ENCODE assay signal across 24 mouse cellular contexts in the genomic region with DNA sequence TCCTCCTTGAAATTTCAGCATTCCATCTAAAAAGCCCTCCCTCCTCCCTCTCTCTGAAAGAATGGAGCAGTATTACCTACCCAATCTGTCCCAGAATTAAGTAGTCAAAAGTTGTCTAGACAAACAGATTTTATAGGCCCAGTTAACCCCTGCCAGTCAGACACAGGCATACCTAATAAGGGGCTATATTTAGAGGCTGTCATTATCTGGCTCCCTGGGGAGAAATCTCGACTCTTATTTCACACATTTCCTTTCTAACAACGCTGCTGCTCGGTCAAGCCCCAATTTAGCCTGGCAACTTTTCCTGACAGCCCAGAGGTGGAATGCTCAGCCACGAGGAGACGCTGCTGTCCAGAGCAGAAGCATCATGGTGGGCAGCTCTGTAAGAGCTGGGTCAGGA. TPM values are rescaled to one million over a fixed set of nuclear protein-coding genes. Genes with fewer than 3 reads are reported as not detected.
DNase-seq lines count a peak whose midpoint lies in the region; ATAC-seq and TF ChIP-seq lines count a peak whose summit lies in the region.
"Had no signal": no experiment of that assay in that cellular context is flagged by ENCODE, and none has a peak within 500 bp of the region (broad histone marks: within the 10 kb centered on the region; RNA-seq: fewer than 3 reads in every experiment).

No protein-coding gene starts in this region.

- H3K27ac ChIP-seq in midbrain, postnatal 0 days (ENCODE audit: low read depth, low read length) = no peak overlapping the region
- no peak overlapping the region for H3K27ac ChIP-seq in midbrain, embryonic 10.5 days (replicated peaks)
- no peak overlapping the region for H3K27ac ChIP-seq in embryonic facial prominence, embryonic 11.5 days (replicated peaks; ENCODE audit: low read depth, low read length)
- peak overlapping the region; percentile 87 for H3K27ac ChIP-seq in limb, embryonic 10.5 days
- H3K27ac ChIP-seq: forebrain, embryonic 13.5 days; heart, embryonic 10.5 days; hindbrain, embryonic 15.5 days; kidney, postnatal 0 days; liver, embryonic 15.5 days; macrophage; midbrain, embryonic 13.5 days; neural tube, embryonic 15.5 days had no signal

- H3K79me2 ChIP-seq in myocyte (ENCODE audit: control insufficient read depth, insufficient read depth) = no peaks in the 10 kb centered on the region

- 0 out of 2 replicates have a peak, but pooled peaks cover 5% of the 10 kb centered on the region for H3K4me1 ChIP-seq in midbrain, postnatal 0 days (ENCODE audit: insufficient read depth, low read length)
- peaks cover 10% of the 10 kb centered on the region; the same call in 1 of the 2 replicates for H3K4me1 ChIP-seq in midbrain, embryonic 10.5 days
- peaks cover 7% of the 10 kb centered on the region for H3K4me1 ChIP-seq in embryonic facial prominence, embryonic 11.5 days (ENCODE audit: control insufficient read depth, insufficient read depth, low read length)
- peaks cover 53% of the 10 kb centered on the region for H3K4me1 ChIP-seq in limb, embryonic 10.5 days
- H3K4me1 ChIP-seq: liver, embryonic 15.5 days; midbrain, embryonic 13.5 days had no signal

- no peaks in the 10 kb centered on the region for H3K27me3 ChIP-seq in midbrain, postnatal 0 days (ENCODE audit: insufficient read depth, low read length)
- no peaks in the 10 kb centered on the region for H3K27me3 ChIP-seq in midbrain, embryonic 10.5 days (ENCODE audit: low read depth, poor library complexity, severe bottlenecking)
- no peaks in the 10 kb centered on the region for H3K27me3 ChIP-seq in embryonic facial prominence, embryonic 11.5 days (ENCODE audit: control insufficient read depth, insufficient read depth, low read length)
- H3K27me3 ChIP-seq in limb, embryonic 10.5 days (ENCODE audit: low read depth, poor library complexity, severe bottlenecking) = 0 out of 2 replicates have a peak, but pooled peaks cover 4% of the 10 kb centered on the region
- no peaks in the 10 kb centered on the region for H3K27me3 ChIP-seq in myocyte (ENCODE audit: control insufficient read depth, insufficient read depth, insufficient read length)
- H3K27me3 ChIP-seq: forebrain, embryonic 13.5 days; hindbrain, embryonic 15.5 days; liver, embryonic 15.5 days; neural tube, embryonic 15.5 days had no signal

- no peak overlapping the region for H3K4me3 ChIP-seq in midbrain, postnatal 0 days (ENCODE audit: low read depth, low read length)
- no peak overlapping the region for H3K4me3 ChIP-seq in midbrain, embryonic 10.5 days
- H3K4me3 ChIP-seq in embryonic facial prominence, embryonic 11.5 days (ENCODE audit: low read depth, low read length) = no peak overlapping the region
- H3K4me3 ChIP-seq in limb, embryonic 10.5 days = no peak overlapping the region
- H3K4me3 ChIP-seq in myocyte = no peak overlapping the region
- H3K4me3 ChIP-seq: forebrain, embryonic 13.5 days; heart, embryonic 10.5 days; hindbrain, embryonic 15.5 days; liver, embryonic 15.5 days; midbrain, embryonic 13.5 days; neural tube, embryonic 15.5 days had no signal

- 0 out of 2 replicates have a peak, but pooled peaks have one; percentile 5 for TF ChIP-seq CTCF in midbrain, postnatal 0 days (IDR thresholded peaks at IDR 0.05)

- DNase-seq in midbrain, postnatal 0 days (ENCODE audit: low spot score) = peak; percentile 12
- no peak for DNase-seq in midbrain, embryonic 10.5 days (ENCODE audit: low spot score)
- peak; percentile 67 for DNase-seq in embryonic facial prominence, embryonic 11.5 days (ENCODE audit: low spot score)
- peak; percentile 63 for DNase-seq in limb, embryonic 10.5 days (ENCODE audit: low spot score)
- no peak for DNase-seq in cerebellum, adult 9-11 months
- no peak for DNase-seq in adrenal gland, adult 2 months
- DNase-seq in Muller cell, postnatal 12 days (ENCODE audit: inconsistent ontology term) = no peak
- DNase-seq: adrenal gland, postnatal 14 days; cerebellum, adult 11 months; cerebellum, postnatal 14 days; heart, postnatal 10 days; kidney, adult 11 months; right cerebral cortex, postnatal 25 days; thymus, postnatal 4 days had no signal

- no peak overlapping the region for H3K4me2 ChIP-seq in midbrain, postnatal 0 days (ENCODE audit: low read depth, low read length, poor library complexity, severe bottlenecking)
- H3K4me2 ChIP-seq in embryonic facial prominence, embryonic 11.5 days (ENCODE audit: low read depth, low read length) = no peak overlapping the region
- peak overlapping the region; percentile 12 for H3K4me2 ChIP-seq in myocyte (ENCODE audit: low read depth)
- H3K4me2 ChIP-seq: forebrain, embryonic 13.5 days; hindbrain, embryonic 15.5 days; liver, embryonic 15.5 days; midbrain, embryonic 13.5 days; neural tube, embryonic 15.5 days had no signal

- WGBS in midbrain, postnatal 0 days = 23% methylated on average over 5 of the region's 5 CpGs
- 59% methylated on average over 5 of the region's 5 CpGs for WGBS in midbrain, embryonic 10.5 days
- 10% methylated on average over 5 of the region's 5 CpGs for WGBS in embryonic facial prominence, embryonic 11.5 days
- WGBS in limb, embryonic 10.5 days = 13% methylated on average over 5 of the region's 5 CpGs

- ATAC-seq in midbrain, postnatal 0 days (ENCODE audit: low FRiP score) = no peak
- ATAC-seq in embryonic facial prominence, embryonic 11.5 days (replicated peaks; ENCODE audit: insufficient number of reproducible peaks, low FRiP score, low TSS enrichment, low read depth) = no peak
- ATAC-seq: activated CD4-positive, CD25-positive, alpha-beta regulatory T cell, adult 4 months; forebrain, embryonic 13.5 days; midbrain, embryonic 13.5 days had no signal

- no peaks in the 10 kb centered on the region for H3K9me3 ChIP-seq in midbrain, postnatal 0 days (ENCODE audit: low read length)
- no peaks in the 10 kb centered on the region for H3K9me3 ChIP-seq in midbrain, embryonic 10.5 days (replicated peaks)
- no peaks in the 10 kb centered on the region for H3K9me3 ChIP-seq in embryonic facial prominence, embryonic 11.5 days (replicated peaks; ENCODE audit: control insufficient read depth, low read length)
- H3K9me3 ChIP-seq in limb, embryonic 10.5 days (replicated peaks) = no peaks in the 10 kb centered on the region
- H3K9me3 ChIP-seq: forebrain, embryonic 13.5 days; heart, embryonic 10.5 days; hindbrain, embryonic 15.5 days; liver, embryonic 15.5 days; midbrain, embryonic 13.5 days; neural tube, embryonic 15.5 days had no signal

- H3K9ac ChIP-seq in midbrain, postnatal 0 days (replicated peaks; ENCODE audit: low read length, poor library complexity, severe bottlenecking) = no peak overlapping the region
- H3K9ac ChIP-seq in embryonic facial prominence, embryonic 11.5 days (replicated peaks; ENCODE audit: low read length) = no peak overlapping the region
- H3K9ac ChIP-seq: forebrain, embryonic 13.5 days; hindbrain, embryonic 15.5 days; liver, embryonic 15.5 days; midbrain, embryonic 13.5 days; neural tube, embryonic 15.5 days had no signal

- H3K36me3 ChIP-seq in midbrain, postnatal 0 days (ENCODE audit: insufficient read depth, low read length) = no peaks in the 10 kb centered on the region
- H3K36me3 ChIP-seq in midbrain, embryonic 10.5 days = no peaks in the 10 kb centered on the region
- no peaks in the 10 kb centered on the region for H3K36me3 ChIP-seq in embryonic facial prominence, embryonic 11.5 days (replicated peaks; ENCODE audit: control insufficient read depth, insufficient read depth, low read depth, low read length)
- no peaks in the 10 kb centered on the region for H3K36me3 ChIP-seq in limb, embryonic 10.5 days
- H3K36me3 ChIP-seq in myocyte (ENCODE audit: control insufficient read depth, insufficient read depth) = no peaks in the 10 kb centered on the region
- H3K36me3 ChIP-seq: heart, embryonic 10.5 days; hindbrain, embryonic 15.5 days; liver, embryonic 15.5 days; midbrain, embryonic 13.5 days; neural tube, embryonic 15.5 days had no signal

- TF ChIP-seq POLR2A in myocyte (IDR thresholded peaks at IDR 0.05; ENCODE audit: insufficient read length, low read depth) = no peak

- no peak overlapping the region for H3ac ChIP-seq in myocyte (ENCODE audit: control insufficient read depth, insufficient read length)

TF ChIP-seq in myocyte, 11 proteins besides CTCF, POLR2A, EP300 and RAD21:
- TF ChIP-seq E2F4 (IDR thresholded peaks at IDR 0.05; ENCODE audit: insufficient read depth) (no peak), USF1 (IDR thresholded peaks at IDR 0.05; ENCODE audit: low read depth) (no peak)

RNA-seq across cellular contexts. Expression of a gene that starts 47.6 kb away (rescaled TPM):
- 2.3 and 2.6 TPM in 2 replicates for total RNA-seq in midbrain, postnatal 0 days (2014; rRNA removed)
- polyA plus RNA-seq in midbrain, postnatal 0 days (2015; fragmentation: Nextera tagmentation; extraction: Ambion mirVana) = 0.52 and 0.65 TPM in 2 replicates
- 2.3 and 3.4 TPM in 2 replicates for polyA plus RNA-seq in midbrain, embryonic 10.5 days (2016; fragmentation: Nextera tagmentation; extraction: Ambion mirVana)
- polyA plus RNA-seq in embryonic facial prominence, embryonic 11.5 days (2014; fragmentation: Nextera tagmentation; extraction: Ambion mirVana) = 2.5 and 2.7 TPM in 2 replicates
- polyA plus RNA-seq in limb, embryonic 10.5 days (2016; fragmentation: Nextera tagmentation; extraction: Ambion mirVana) = 0.45 and 2.2 TPM in 2 replicates
- polyA plus RNA-seq in myocyte (2012; fragmentation: generic; extraction: Trizol) = 0.54 TPM
- 1 to 10 TPM; 1.9 to 3.5 TPM for total RNA-seq in adrenal gland, adult 2 months (2021)
- 1.3 and 1.5 TPM in 2 replicates for polyA plus RNA-seq in adrenal gland, adult 2 months (2012; rRNA removed)
- polyA plus RNA-seq: macrophage had no signal

Comparison
In these comparisons a context has a peak if more than half of its experiments do, and no peak if none do; other contexts are left out.
1. DNase-seq: peak in midbrain, postnatal 0 days (single experiment), embryonic facial prominence, embryonic 11.5 days (single experiment) and limb, embryonic 10.5 days (single experiment); none in midbrain, embryonic 10.5 days (single experiment), cerebellum, adult 9-11 months (single experiment), adrenal gland, adult 2 months (single experiment) and Muller cell, postnatal 12 days (single experiment).